Mouse (Mus musculus) liver, embryonic 14.5 days (tissue): ENCODE data around the gene 4833420G17Rik. TPM values are rescaled to one million over a fixed set of nuclear protein-coding genes. Genes with fewer than 3 reads are reported as not detected.

Experiments used
- polyA plus RNA-seq, 2 experiments: library from polyadenylated mRNA; depleted of rRNA in 1 of 2; stranded (reverse) in 1 of 2; unstranded in 1 of 2; fragments of >200 nt; fragmentation: Nextera tagmentation in 1 of 2; extraction: Ambion mirVana in 1 of 2; gene quantifications; 2 replicates each; pipeline versions ENCODE4 v1.2.1 to v1.2.3; 2012 to 2014

The 4833420G17Rik gene
- polyA plus RNA-seq, 2 experiments = 14.9 to 19.5 TPM

Other genes with a start within 250 kb of the 4833420G17Rik start
- 6.1 and 9.5 TPM in 2 replicates for gene Paip1, start 34.2 kb upstream of the 4833420G17Rik start, polyA plus RNA-seq (2012; rRNA removed)
- 19.1 and 20.1 TPM in 2 replicates for gene Paip1, start 34.2 kb upstream of the 4833420G17Rik start, polyA plus RNA-seq (2014; fragmentation: Nextera tagmentation; extraction: Ambion mirVana)
- gene Tmem267, start 25.3 kb downstream of the 4833420G17Rik start, polyA plus RNA-seq (2012; rRNA removed) = 0.84 and 0.88 TPM in 2 replicates
- gene Tmem267, start 25.3 kb downstream of the 4833420G17Rik start, polyA plus RNA-seq (2014; fragmentation: Nextera tagmentation; extraction: Ambion mirVana) = 0.37 and 0.38 TPM in 2 replicates
- gene 3110070M22Rik, start 25.6 kb downstream of the 4833420G17Rik start, polyA plus RNA-seq (2012; rRNA removed) = 0.11 and 0.31 TPM in 2 replicates
- 0.13 and 0.56 TPM in 2 replicates for gene 3110070M22Rik, start 25.6 kb downstream of the 4833420G17Rik start, polyA plus RNA-seq (2014; fragmentation: Nextera tagmentation; extraction: Ambion mirVana)
- gene Ccl28, start 161.1 kb downstream of the 4833420G17Rik start, polyA plus RNA-seq (2012; rRNA removed) = 0.01 TPM in 1 of 2 replicates, not detected in the other
- not detected in 2 replicates for gene Ccl28, start 161.1 kb downstream of the 4833420G17Rik start, polyA plus RNA-seq (2014; fragmentation: Nextera tagmentation; extraction: Ambion mirVana)
- 55.0 and 76.5 TPM in 2 replicates for gene Hmgcs1, start 227.6 kb downstream of the 4833420G17Rik start, polyA plus RNA-seq (2012; rRNA removed)
- gene Hmgcs1, start 227.6 kb downstream of the 4833420G17Rik start, polyA plus RNA-seq (2014; fragmentation: Nextera tagmentation; extraction: Ambion mirVana) = 110 and 137 TPM in 2 replicates